In the genomic region with DNA sequence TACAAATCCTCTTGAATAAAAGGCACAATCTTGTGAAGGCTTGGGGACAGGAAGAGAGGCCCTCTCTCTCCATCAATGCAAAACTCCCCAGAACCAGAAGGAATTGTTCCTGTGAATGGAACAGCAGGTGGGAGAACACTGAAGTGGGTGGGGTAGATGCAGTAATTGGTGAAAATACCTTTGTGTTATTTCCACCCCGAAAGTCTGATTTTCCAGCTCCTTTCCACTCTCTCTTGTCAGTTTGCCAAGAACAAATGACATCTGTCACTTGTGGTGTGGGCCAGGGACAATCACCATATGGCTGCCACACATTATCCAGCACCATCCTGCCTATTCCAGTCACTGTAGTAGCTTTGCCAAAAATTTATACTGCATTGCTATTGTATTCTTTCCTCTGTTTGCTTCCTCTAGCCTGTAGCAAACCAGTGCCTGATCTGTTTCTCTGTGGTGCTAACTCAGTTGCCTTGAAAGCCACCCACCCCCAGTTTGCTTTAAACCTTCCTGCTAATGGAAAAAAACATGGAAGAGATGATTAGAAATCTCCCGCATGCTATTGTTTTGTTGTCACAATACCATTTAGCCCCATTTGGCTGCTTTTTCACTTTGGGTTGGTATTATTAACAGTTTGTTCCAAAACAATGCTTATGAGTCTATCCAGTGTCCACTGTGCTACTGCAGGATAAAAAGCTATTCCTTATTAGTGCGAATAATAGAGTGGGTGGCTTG, we compare ENCODE assay signal across 8 mouse cellular contexts. TPM values are rescaled to one million over a fixed set of nuclear protein-coding genes. Genes with fewer than 3 reads are reported as not detected.
A peak's percentile ranks its signal among the peaks of the same experiment; 100 is the strongest.
DNase-seq lines count a peak whose midpoint lies in the region; ATAC-seq and TF ChIP-seq lines count a peak whose summit lies in the region.

No protein-coding gene starts in this region.

- ATAC-seq in embryonic facial prominence, embryonic 12.5 days (ENCODE audit: insufficient number of reproducible peaks, insufficient read depth, low FRiP score, low TSS enrichment) = no peak
- ATAC-seq in hindbrain, embryonic 12.5 days (ENCODE audit: low FRiP score) = peak; percentile 54; the same call in 1 of the 2 replicates
- no peak for ATAC-seq in liver, postnatal 0 days
- ATAC-seq in monocyte, adult 5-6 weeks (replicated peaks; ENCODE audit: insufficient number of reproducible peaks, low FRiP score, low TSS enrichment, poor library complexity, severe bottlenecking) = no peak

- TF ChIP-seq CTCF in thymus, adult 2 months (IDR thresholded peaks at IDR 0.05; ENCODE audit: borderline replicate concordance, control insufficient read depth, extremely low read depth, insufficient read depth, low read length, poor library complexity) = no peak
- TF ChIP-seq CTCF in liver, postnatal 0 days (IDR thresholded peaks at IDR 0.05; ENCODE audit: low read depth) = no peak

- 36% methylated on average over 3 of the region's 3 CpGs for WGBS in embryonic facial prominence, embryonic 12.5 days
- 40% methylated on average over 3 of the region's 3 CpGs for WGBS in embryonic facial prominence, embryonic 10.5 days
- 27% methylated on average over 3 of the region's 3 CpGs for WGBS in thymus, adult 2 months
- WGBS in hindbrain, embryonic 12.5 days = 31% methylated on average over 3 of the region's 3 CpGs
- 33% methylated on average over 3 of the region's 3 CpGs for WGBS in liver, postnatal 0 days (ENCODE audit: insufficient replicate concordance)

- no peak overlapping the region for H3K9ac ChIP-seq in embryonic facial prominence, embryonic 12.5 days
- no peak overlapping the region for H3K9ac ChIP-seq in hindbrain, embryonic 12.5 days
- H3K9ac ChIP-seq in liver, postnatal 0 days (replicated peaks) = no peak overlapping the region

- no peaks in the 10 kb centered on the region for H3K9me3 ChIP-seq in embryonic facial prominence, embryonic 12.5 days
- H3K9me3 ChIP-seq in embryonic facial prominence, embryonic 10.5 days = no peaks in the 10 kb centered on the region
- H3K9me3 ChIP-seq in hindbrain, embryonic 12.5 days (replicated peaks) = no peaks in the 10 kb centered on the region
- no peaks in the 10 kb centered on the region for H3K9me3 ChIP-seq in liver, postnatal 0 days (ENCODE audit: low read length)

- TF ChIP-seq POLR2A in thymus, adult 2 months (IDR thresholded peaks at IDR 0.05; ENCODE audit: control insufficient read depth, extremely low read depth, insufficient read depth, low read length, poor library complexity) = no peak

- peak overlapping the region; percentile 33; the same call in 1 of the 2 replicates for H3K4me2 ChIP-seq in embryonic facial prominence, embryonic 12.5 days (replicated peaks)
- H3K4me2 ChIP-seq in hindbrain, embryonic 12.5 days (replicated peaks) = peak overlapping the region; percentile 30; the same call in 1 of the 2 replicates
- peak overlapping the region; percentile 63 for H3K4me2 ChIP-seq in liver, postnatal 0 days (ENCODE audit: low read depth, low read length)

- DNase-seq in embryonic facial prominence, embryonic 10.5 days (ENCODE audit: low spot score) = no peak
- DNase-seq in thymus, postnatal 0 days (ENCODE audit: low spot score) = peak; percentile 23
- no peak for DNase-seq in thymus, adult 2 months
- no peak for DNase-seq in liver, postnatal 0 days
- no peak for DNase-seq in urinary bladder, postnatal 10 days (ENCODE audit: low spot score)

- H3K4me1 ChIP-seq in embryonic facial prominence, embryonic 12.5 days = no peaks in the 10 kb centered on the region
- H3K4me1 ChIP-seq in embryonic facial prominence, embryonic 10.5 days = no peaks in the 10 kb centered on the region
- H3K4me1 ChIP-seq in thymus, adult 2 months (replicated peaks; ENCODE audit: control insufficient read depth, insufficient read depth, low read length) = peaks cover 3% of the 10 kb centered on the region
- H3K4me1 ChIP-seq in hindbrain, embryonic 12.5 days = no peaks in the 10 kb centered on the region
- no peaks in the 10 kb centered on the region for H3K4me1 ChIP-seq in liver, postnatal 0 days (ENCODE audit: insufficient read depth)

- no peak overlapping the region for H3K27ac ChIP-seq in embryonic facial prominence, embryonic 12.5 days
- H3K27ac ChIP-seq in embryonic facial prominence, embryonic 10.5 days (replicated peaks) = no peak overlapping the region
- H3K27ac ChIP-seq in thymus, adult 2 months (ENCODE audit: control insufficient read depth, insufficient read depth, low read length) = no peak overlapping the region; the same call in 1 of the 2 replicates
- no peak overlapping the region for H3K27ac ChIP-seq in hindbrain, embryonic 12.5 days
- H3K27ac ChIP-seq in liver, postnatal 0 days (ENCODE audit: low read depth) = no peak overlapping the region

- no peak for TF ChIP-seq EP300 in liver, postnatal 0 days (IDR thresholded peaks at IDR 0.05; ENCODE audit: low read depth)

- no peak overlapping the region for H3K4me3 ChIP-seq in embryonic facial prominence, embryonic 12.5 days
- no peak overlapping the region for H3K4me3 ChIP-seq in embryonic facial prominence, embryonic 10.5 days
- H3K4me3 ChIP-seq in thymus, adult 2 months (ENCODE audit: control insufficient read depth, insufficient read depth, low read length) = no peak overlapping the region
- H3K4me3 ChIP-seq in hindbrain, embryonic 12.5 days = no peak overlapping the region
- H3K4me3 ChIP-seq in liver, postnatal 0 days (ENCODE audit: low read depth, low read length) = peak overlapping the region; percentile 30; the same call in 1 of the 2 replicates

- H3K36me3 ChIP-seq in embryonic facial prominence, embryonic 12.5 days = no peaks in the 10 kb centered on the region
- H3K36me3 ChIP-seq in embryonic facial prominence, embryonic 10.5 days (replicated peaks) = no peaks in the 10 kb centered on the region
- no peaks in the 10 kb centered on the region for H3K36me3 ChIP-seq in thymus, adult 2 months (ENCODE audit: control insufficient read depth, insufficient read depth, low read length)
- no peaks in the 10 kb centered on the region for H3K36me3 ChIP-seq in hindbrain, embryonic 12.5 days
- no peaks in the 10 kb centered on the region for H3K36me3 ChIP-seq in liver, postnatal 0 days (replicated peaks; ENCODE audit: insufficient read depth, low read length)

- no peaks in the 10 kb centered on the region for H3K27me3 ChIP-seq in embryonic facial prominence, embryonic 12.5 days
- H3K27me3 ChIP-seq in embryonic facial prominence, embryonic 10.5 days (replicated peaks; ENCODE audit: low read depth, poor library complexity, severe bottlenecking) = no peaks in the 10 kb centered on the region
- H3K27me3 ChIP-seq in thymus, adult 2 months (ENCODE audit: control insufficient read depth, insufficient read depth, low read length) = no peaks in the 10 kb centered on the region
- H3K27me3 ChIP-seq in hindbrain, embryonic 12.5 days = no peaks in the 10 kb centered on the region
- H3K27me3 ChIP-seq in liver, postnatal 0 days (ENCODE audit: insufficient read depth, low read length) = no peaks in the 10 kb centered on the region

RNA-seq across cellular contexts. Expression of gene Sh2d1a, which starts 37.9 kb away (rescaled TPM):
- 0.47 and 0.56 TPM in 2 replicates for polyA plus RNA-seq in embryonic facial prominence, embryonic 12.5 days (2016; fragmentation: Nextera tagmentation; extraction: Ambion mirVana)
- polyA plus RNA-seq in embryonic facial prominence, embryonic 10.5 days (2016; fragmentation: Nextera tagmentation; extraction: Ambion mirVana) = 0.23 and 0.44 TPM in 2 replicates
- 401 and 414 TPM in 2 replicates for polyA plus RNA-seq in thymus, postnatal 0 days (2015; fragmentation: Nextera tagmentation; extraction: Ambion mirVana)
- 102 and 114 TPM in 2 replicates for polyA plus RNA-seq in thymus, adult 2 months (2012; rRNA removed)
- 0.57 and 0.76 TPM in 2 replicates for polyA plus RNA-seq in hindbrain, embryonic 12.5 days (2016; fragmentation: Nextera tagmentation; extraction: Ambion mirVana)
- not detected in 2 replicates for polyA plus RNA-seq in liver, postnatal 0 days (2015; fragmentation: Nextera tagmentation; extraction: Ambion mirVana)
- 17.0 to 76.0 TPM (median 21.6 TPM) in 3 replicates for total RNA-seq in monocyte, adult 5-6 weeks (2017)

RNA-seq across cellular contexts. Expression of gene Tex13c2, which starts 50.7 kb away (rescaled TPM):
- polyA plus RNA-seq in embryonic facial prominence, embryonic 12.5 days (2016; fragmentation: Nextera tagmentation; extraction: Ambion mirVana) = not detected in 2 replicates
- not detected in 2 replicates for polyA plus RNA-seq in embryonic facial prominence, embryonic 10.5 days (2016; fragmentation: Nextera tagmentation; extraction: Ambion mirVana)
- polyA plus RNA-seq in thymus, postnatal 0 days (2015; fragmentation: Nextera tagmentation; extraction: Ambion mirVana) = 0.06 TPM in 1 of 2 replicates, not detected in the other
- polyA plus RNA-seq in thymus, adult 2 months (2012; rRNA removed) = 0.17 and 0.44 TPM in 2 replicates
- polyA plus RNA-seq in hindbrain, embryonic 12.5 days (2016; fragmentation: Nextera tagmentation; extraction: Ambion mirVana) = not detected in 2 replicates
- polyA plus RNA-seq in liver, postnatal 0 days (2015; fragmentation: Nextera tagmentation; extraction: Ambion mirVana) = not detected in 2 replicates
- 0.78 TPM in 1 of 3 replicates, not detected in the others for total RNA-seq in monocyte, adult 5-6 weeks (2017)

Comparison
In these comparisons a context has a peak if more than half of its experiments do, and no peak if none do; other contexts are left out.
1. RNA of gene Sh2d1a, which starts 37.9 kb away (polyA plus RNA-seq): 401 to 414 TPM in thymus, postnatal 0 days and 102 to 114 TPM in thymus, adult 2 months; 0.57 to 0.76 TPM in hindbrain, embryonic 12.5 days, 0.47 to 0.56 TPM in embryonic facial prominence, embryonic 12.5 days, 0.23 to 0.44 TPM in embryonic facial prominence, embryonic 10.5 days and not detected in liver, postnatal 0 days; every median in the first group is over 10 times any median in the second.
2. Peak in every context shown above with its lines, with median percentiles within 50 percentile points of each other: H3K4me2 ChIP-seq.